Mouse (Mus musculus): ENCODE results near the gene Mettl27.

Mettl27 gene

GRCm38 (mm10) chr5:134985633-134986297 is 53.6 kb downstream of the Mettl27 start, which contains the start of gene Cldn3:
Gene Cldn3, plus strand, starts transcription at chr5:134986214.
- no peak for DNase-seq (ENCODE audit: low spot score)

- no peak for DNase-seq (ENCODE audit: low spot score)
These were observed 54.4 kb downstream of the Mettl27 start for GRCm38 (mm10) chr5:134986298-134987268.

- DNase-seq (ENCODE audit: low spot score) = no peak
These were observed 57.0 kb downstream of the Mettl27 start for GRCm38 (mm10) chr5:134989166-134989565.

GRCm38 (mm10) chr5:134989741-134990140 is 57.6 kb downstream of the Mettl27 start:
- no peak for DNase-seq (ENCODE audit: low spot score)
